Comparison of ENCODE assay signal across 16 mouse cellular contexts in genomic region chr7:97248136-97248535, GRCm38 (mm10).
DNase-seq lines count a peak whose midpoint lies in the region; ATAC-seq lines count a peak whose summit lies in the region.
"Had no signal": no experiment of that assay in that cellular context is flagged by ENCODE, and none has a peak within 500 bp of the region (broad histone marks: within the 10 kb centered on the region; RNA-seq: fewer than 3 reads in every experiment).

No protein-coding gene starts in this region.

- WGBS in heart, embryonic 12.5 days = 67% methylated on average over 5 of the region's 5 CpGs
- 83% methylated on average over 5 of the region's 5 CpGs for WGBS in midbrain, embryonic 16.5 days
- WGBS in hindbrain, embryonic 16.5 days = 69% methylated on average over 5 of the region's 5 CpGs

- no peaks in the 10 kb centered on the region for H3K27me3 ChIP-seq in heart, embryonic 12.5 days (replicated peaks)
- H3K27me3 ChIP-seq in midbrain, embryonic 16.5 days (ENCODE audit: control insufficient read depth, insufficient read depth, low read depth, low read length) = no peaks in the 10 kb centered on the region
- H3K27me3 ChIP-seq in hindbrain, embryonic 16.5 days (replicated peaks; ENCODE audit: control insufficient read depth, insufficient read depth, low read length) = no peaks in the 10 kb centered on the region
- H3K27me3 ChIP-seq: forebrain, embryonic 13.5 days; liver, embryonic 13.5 days; Patski had no signal

- no peaks in the 10 kb centered on the region for H3K36me3 ChIP-seq in heart, embryonic 12.5 days
- H3K36me3 ChIP-seq in midbrain, embryonic 16.5 days (ENCODE audit: control insufficient read depth, insufficient read depth, low read length) = no peaks in the 10 kb centered on the region
- H3K36me3 ChIP-seq in hindbrain, embryonic 16.5 days (ENCODE audit: control insufficient read depth, insufficient read depth, low read length) = no peaks in the 10 kb centered on the region
- H3K36me3 ChIP-seq: liver, embryonic 13.5 days had no signal

- H3K9me3 ChIP-seq in heart, embryonic 12.5 days (replicated peaks) = no peaks in the 10 kb centered on the region
- no peaks in the 10 kb centered on the region for H3K9me3 ChIP-seq in midbrain, embryonic 16.5 days (replicated peaks; ENCODE audit: control insufficient read depth, low read length, poor library complexity, severe bottlenecking)
- H3K9me3 ChIP-seq in hindbrain, embryonic 16.5 days (ENCODE audit: control insufficient read depth, low read length) = no peaks in the 10 kb centered on the region
- H3K9me3 ChIP-seq: forebrain, embryonic 13.5 days; liver, embryonic 13.5 days had no signal

- H3K27ac ChIP-seq in heart, embryonic 12.5 days (ENCODE audit: poor library complexity, severe bottlenecking) = no peak overlapping the region
- H3K27ac ChIP-seq in midbrain, embryonic 16.5 days (ENCODE audit: low read length) = no peak overlapping the region
- H3K27ac ChIP-seq in hindbrain, embryonic 16.5 days (ENCODE audit: low read depth, low read length) = no peak overlapping the region
- H3K27ac ChIP-seq: forebrain, embryonic 13.5 days; liver, embryonic 13.5 days had no signal

- H3K4me3 ChIP-seq in heart, embryonic 12.5 days = no peak overlapping the region
- H3K4me3 ChIP-seq in midbrain, embryonic 16.5 days (ENCODE audit: low read depth, low read length) = no peak overlapping the region
- no peak overlapping the region for H3K4me3 ChIP-seq in hindbrain, embryonic 16.5 days (ENCODE audit: low read length)
- H3K4me3 ChIP-seq: forebrain, embryonic 13.5 days; liver, embryonic 13.5 days had no signal

- ATAC-seq in heart, embryonic 12.5 days (ENCODE audit: insufficient number of reproducible peaks, low FRiP score) = peak; percentile 59
- no peak for ATAC-seq in midbrain, embryonic 16.5 days
- no peak for ATAC-seq in hindbrain, embryonic 16.5 days
- ATAC-seq: forebrain, embryonic 13.5 days; Patski had no signal

- H3K4me2 ChIP-seq in heart, embryonic 12.5 days = no peak overlapping the region
- H3K4me2 ChIP-seq in midbrain, embryonic 16.5 days (ENCODE audit: low read length) = no peak overlapping the region
- H3K4me2 ChIP-seq in hindbrain, embryonic 16.5 days (ENCODE audit: low read length) = no peak overlapping the region
- H3K4me2 ChIP-seq: forebrain, embryonic 13.5 days; liver, embryonic 13.5 days; midbrain, embryonic 11.5 days had no signal

- no peak overlapping the region for H3K9ac ChIP-seq in heart, embryonic 12.5 days
- H3K9ac ChIP-seq in midbrain, embryonic 16.5 days (ENCODE audit: low read depth, low read length) = no peak overlapping the region
- H3K9ac ChIP-seq in hindbrain, embryonic 16.5 days (ENCODE audit: low read depth, low read length) = no peak overlapping the region
- H3K9ac ChIP-seq: forebrain, embryonic 13.5 days; liver, embryonic 13.5 days had no signal

- intact Hi-C loops in gastrocnemius, postnatal 36 days (cut with DNase I) = no loop called here

- DNase-seq in gastrocnemius, postnatal 25 days = peak; percentile 16
- no peak for DNase-seq in gastrocnemius, postnatal 36 days
- DNase-seq in ovary, adult 18-20 months (ENCODE audit: low spot score) = peak; percentile 30
- no peak for DNase-seq in ovary, postnatal 10 days (ENCODE audit: low spot score)
- DNase-seq in kidney, postnatal 14 days = peak; percentile 18
- DNase-seq: adrenal gland, postnatal 14 days; cerebellum, adult 18-20 months; liver, embryonic 13.5 days; right cerebral cortex, postnatal 25 days; thymus, adult 2 months had no signal

- H3K4me1 ChIP-seq in heart, embryonic 12.5 days (replicated peaks) = peaks cover 9% of the 10 kb centered on the region
- peaks cover 8% of the 10 kb centered on the region for H3K4me1 ChIP-seq in midbrain, embryonic 16.5 days (ENCODE audit: control insufficient read depth, insufficient read depth, low read length)
- no peaks in the 10 kb centered on the region for H3K4me1 ChIP-seq in hindbrain, embryonic 16.5 days (ENCODE audit: control insufficient read depth, insufficient read depth, low read depth, low read length)

Comparison
In these comparisons a context has a peak if more than half of its experiments do, and no peak if none do; other contexts are left out.
1. DNase-seq: peak in gastrocnemius, postnatal 25 days (single experiment), ovary, adult 18-20 months (single experiment) and kidney, postnatal 14 days (single experiment); none in gastrocnemius, postnatal 36 days (0 of 2) and ovary, postnatal 10 days (single experiment).